Mouse (Mus musculus): ENCODE data around the gene Creg1. TPM values are rescaled to one million over a fixed set of nuclear protein-coding genes. Genes with fewer than 3 reads are reported as not detected.

Creg1 gene
- polyA plus RNA-seq, 1 experiment from 2014 or later: 16.6 TPM

DNA sequence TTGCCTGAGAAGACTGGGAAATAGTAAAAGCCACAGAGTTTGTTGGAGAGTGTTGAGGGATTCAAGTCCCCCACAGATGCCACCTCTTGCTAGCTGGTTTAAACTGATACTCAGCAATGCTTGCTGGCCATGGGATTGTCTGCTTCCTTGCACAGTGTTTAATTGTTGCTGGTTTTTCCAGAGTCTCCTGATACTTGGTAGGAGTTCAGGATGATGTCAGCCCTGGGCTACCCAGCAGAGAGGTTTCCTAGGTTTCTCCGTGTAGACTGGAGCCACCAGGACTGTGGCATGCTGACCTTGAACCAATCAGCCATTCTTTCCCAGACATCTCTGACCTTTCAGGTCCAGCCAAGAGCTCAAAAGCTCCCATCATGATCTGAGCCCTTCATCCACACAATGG lies 36.6 kb upstream of the Creg1 start:
- no peaks in the 10 kb centered on the region for H3K27me3 ChIP-seq (replicated peaks; ENCODE audit: control insufficient read depth, insufficient read depth, low read length)
- no peak overlapping the region for H3K9ac ChIP-seq (replicated peaks; ENCODE audit: low read depth, low read length)
- no peak overlapping the region for H3K27ac ChIP-seq (ENCODE audit: low read length)
- H3K4me3 ChIP-seq (replicated peaks; ENCODE audit: low read length): no peak overlapping the region
- 68% methylated on average over 1 of the region's 1 CpGs for WGBS
- ATAC-seq: no peak
- H3K36me3 ChIP-seq (ENCODE audit: control insufficient read depth, insufficient read depth): no peaks in the 10 kb centered on the region
- no peaks in the 10 kb centered on the region for H3K4me1 ChIP-seq (replicated peaks; ENCODE audit: control insufficient read depth, insufficient read depth, low read length)
- no peaks in the 10 kb centered on the region for H3K9me3 ChIP-seq (ENCODE audit: control insufficient read depth, low read length)
- no peak overlapping the region for H3K4me2 ChIP-seq (ENCODE audit: low read length)

GRCm38 (mm10) chr1:165728057-165728639 lies 35.4 kb upstream of the Creg1 start:
- no peak overlapping the region for H3K27ac ChIP-seq (ENCODE audit: low read length)
- no peaks in the 10 kb centered on the region for H3K4me1 ChIP-seq (replicated peaks; ENCODE audit: control insufficient read depth, insufficient read depth, low read length)
- no peak overlapping the region for H3K4me2 ChIP-seq (ENCODE audit: low read length)
- H3K36me3 ChIP-seq (ENCODE audit: control insufficient read depth, insufficient read depth): no peaks in the 10 kb centered on the region
- 91% methylated on average over 3 of the region's 3 CpGs for WGBS
- no peak overlapping the region for H3K9ac ChIP-seq (replicated peaks; ENCODE audit: low read depth, low read length)
- H3K4me3 ChIP-seq (replicated peaks; ENCODE audit: low read length): no peak overlapping the region
- H3K9me3 ChIP-seq (ENCODE audit: control insufficient read depth, low read length): no peaks in the 10 kb centered on the region
- ATAC-seq: no peak
- no peaks in the 10 kb centered on the region for H3K27me3 ChIP-seq (replicated peaks; ENCODE audit: control insufficient read depth, insufficient read depth, low read length)

DNA sequence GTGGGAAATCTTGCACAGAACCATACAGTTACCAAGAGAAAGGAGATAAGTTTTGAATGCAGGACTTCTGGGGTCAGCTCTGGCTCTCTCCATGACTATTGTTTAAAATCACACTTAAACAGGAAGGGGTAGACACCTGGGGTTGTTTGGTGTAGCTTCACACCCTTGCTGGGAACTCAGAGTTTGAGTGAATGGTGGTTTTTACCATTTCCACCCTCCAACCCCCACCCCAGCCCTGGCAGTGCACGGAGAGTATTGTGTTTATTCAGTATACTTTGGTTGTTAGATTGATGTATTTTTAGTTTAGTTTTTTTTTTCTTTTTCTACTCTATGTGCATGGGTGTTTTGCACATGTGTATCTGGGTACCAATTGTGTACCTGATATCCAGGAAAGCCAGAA lies 33.4 kb upstream of the Creg1 start:
- Histone ChIP-seq H3K4me3 (replicated peaks; ENCODE audit: low read length) (no peak overlapping the region), H3K27me3 (replicated peaks; ENCODE audit: control insufficient read depth, insufficient read depth, low read length) (no peaks in the 10 kb centered on the region), H3K4me2 (ENCODE audit: low read length) (no peak overlapping the region), H3K9me3 (ENCODE audit: control insufficient read depth, low read length) (no peaks in the 10 kb centered on the region), H3K36me3 (ENCODE audit: control insufficient read depth, insufficient read depth) (no peaks in the 10 kb centered on the region), H3K4me1 (replicated peaks; ENCODE audit: control insufficient read depth, insufficient read depth, low read length) (no peaks in the 10 kb centered on the region), H3K9ac (replicated peaks; ENCODE audit: low read depth, low read length) (no peak overlapping the region), H3K27ac (ENCODE audit: low read length) (no peak overlapping the region)
- no peak for ATAC-seq
- 44% methylated on average over 1 of the region's 1 CpGs for WGBS

- H3K4me1 ChIP-seq (replicated peaks; ENCODE audit: control insufficient read depth, insufficient read depth, low read length): no peaks in the 10 kb centered on the region
- 84% methylated on average over 6 of the region's 6 CpGs for WGBS
- no peak overlapping the region for H3K4me3 ChIP-seq (replicated peaks; ENCODE audit: low read length)
- no peaks in the 10 kb centered on the region for H3K9me3 ChIP-seq (ENCODE audit: control insufficient read depth, low read length)
- no peaks in the 10 kb centered on the region for H3K36me3 ChIP-seq (ENCODE audit: control insufficient read depth, insufficient read depth)
- no peak overlapping the region for H3K9ac ChIP-seq (replicated peaks; ENCODE audit: low read depth, low read length)
- no peak for ATAC-seq
- no peak overlapping the region for H3K4me2 ChIP-seq (ENCODE audit: low read length)
- no peak overlapping the region for H3K27ac ChIP-seq (ENCODE audit: low read length)
- no peaks in the 10 kb centered on the region for H3K27me3 ChIP-seq (replicated peaks; ENCODE audit: control insufficient read depth, insufficient read depth, low read length)
Observed at GRCm38 (mm10) chr1:165731553-165731952, 32.0 kb upstream of the Creg1 start.

DNA sequence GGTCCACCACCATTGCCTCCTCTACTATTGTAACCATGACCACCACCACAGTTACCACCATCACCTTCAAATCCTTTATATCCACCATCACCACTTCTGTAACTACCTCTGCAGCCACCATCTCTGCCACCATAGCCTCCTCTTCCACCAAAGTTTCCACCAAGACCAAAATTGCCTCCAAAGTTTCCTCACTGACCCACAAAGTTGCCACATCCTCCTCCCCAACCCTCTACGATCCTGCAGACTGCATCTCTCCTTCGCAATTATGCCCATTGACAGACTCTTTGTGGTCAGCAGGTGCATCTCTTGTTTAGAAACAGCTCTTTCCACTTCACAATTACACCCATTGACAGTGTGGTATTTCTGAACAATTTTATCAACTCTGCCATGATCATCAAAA lies 28.7 kb upstream of the Creg1 start:
- 88% methylated on average over 2 of the region's 2 CpGs for WGBS
- Histone ChIP-seq H3K36me3 (ENCODE audit: control insufficient read depth, insufficient read depth) (no peaks in the 10 kb centered on the region), H3K9ac (replicated peaks; ENCODE audit: low read depth, low read length) (no peak overlapping the region), H3K27me3 (replicated peaks; ENCODE audit: control insufficient read depth, insufficient read depth, low read length) (no peaks in the 10 kb centered on the region), H3K27ac (ENCODE audit: low read length) (no peak overlapping the region), H3K9me3 (ENCODE audit: control insufficient read depth, low read length) (no peaks in the 10 kb centered on the region), H3K4me1 (replicated peaks; ENCODE audit: control insufficient read depth, insufficient read depth, low read length) (no peaks in the 10 kb centered on the region), H3K4me2 (ENCODE audit: low read length) (no peak overlapping the region), H3K4me3 (replicated peaks; ENCODE audit: low read length) (no peak overlapping the region)
- ATAC-seq: no peak

DNA sequence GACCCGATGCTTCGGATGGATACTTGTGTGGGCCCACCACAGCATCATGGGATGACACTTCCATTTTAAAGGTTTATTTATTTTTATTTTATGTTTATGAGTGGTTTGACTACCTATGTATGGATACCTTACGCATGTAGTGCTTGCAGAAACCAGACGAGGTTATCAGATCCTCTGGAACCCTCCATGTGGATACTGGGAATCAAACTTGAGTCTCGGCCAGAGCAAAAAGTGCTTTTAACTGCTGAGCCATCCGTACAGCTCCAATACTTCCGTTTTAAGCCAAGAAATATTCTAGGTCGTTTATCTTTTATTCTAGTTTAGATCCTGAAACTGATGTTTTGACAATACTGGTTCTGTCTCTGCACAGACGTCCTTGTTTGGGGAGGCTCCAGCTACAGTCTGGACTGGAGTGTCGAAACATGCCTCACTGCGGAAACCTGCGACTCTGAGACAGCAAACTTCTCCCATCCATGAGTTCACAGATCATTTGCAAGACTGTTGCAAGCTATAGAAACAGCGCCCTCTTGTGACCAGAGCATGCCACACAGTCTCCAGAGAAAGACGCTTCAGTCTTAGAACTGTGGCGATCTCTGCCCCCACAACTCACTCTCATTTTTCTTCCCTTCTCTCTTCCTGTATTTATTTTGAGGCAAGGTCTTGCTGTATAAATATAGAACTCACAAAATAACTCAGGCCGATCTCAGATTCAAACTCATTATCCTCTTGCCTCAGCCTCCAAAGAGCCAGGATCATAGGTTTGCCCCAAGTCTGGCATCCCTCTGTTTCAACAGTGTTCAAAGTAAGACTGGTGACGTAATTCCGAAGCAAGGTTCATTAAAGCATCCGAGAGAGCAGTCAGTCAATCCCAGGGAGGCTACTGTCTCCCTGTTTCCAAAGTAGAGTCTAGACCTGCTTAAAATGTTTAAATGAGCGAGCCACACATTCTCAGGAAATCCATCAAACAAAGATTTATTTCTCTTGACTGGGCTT lies 27.4 kb upstream of the Creg1 start:
- 0 out of 2 replicates have a peak overlapping the region, but pooled peaks have one; percentile 3 for H3K4me2 ChIP-seq (ENCODE audit: low read length)
- H3K9me3 ChIP-seq (ENCODE audit: control insufficient read depth, low read length): no peaks in the 10 kb centered on the region
- no peak overlapping the region for H3K27ac ChIP-seq (ENCODE audit: low read length)
- ATAC-seq: peak; percentile 87
- H3K4me1 ChIP-seq (replicated peaks; ENCODE audit: control insufficient read depth, insufficient read depth, low read length): no peaks in the 10 kb centered on the region
- no peak overlapping the region for H3K9ac ChIP-seq (replicated peaks; ENCODE audit: low read depth, low read length)
- 32% methylated on average over 20 of the region's 20 CpGs for WGBS
- H3K27me3 ChIP-seq (replicated peaks; ENCODE audit: control insufficient read depth, insufficient read depth, low read length): no peaks in the 10 kb centered on the region
- no peaks in the 10 kb centered on the region for H3K36me3 ChIP-seq (ENCODE audit: control insufficient read depth, insufficient read depth)
- no peak overlapping the region for H3K4me3 ChIP-seq (replicated peaks; ENCODE audit: low read length)

DNA sequence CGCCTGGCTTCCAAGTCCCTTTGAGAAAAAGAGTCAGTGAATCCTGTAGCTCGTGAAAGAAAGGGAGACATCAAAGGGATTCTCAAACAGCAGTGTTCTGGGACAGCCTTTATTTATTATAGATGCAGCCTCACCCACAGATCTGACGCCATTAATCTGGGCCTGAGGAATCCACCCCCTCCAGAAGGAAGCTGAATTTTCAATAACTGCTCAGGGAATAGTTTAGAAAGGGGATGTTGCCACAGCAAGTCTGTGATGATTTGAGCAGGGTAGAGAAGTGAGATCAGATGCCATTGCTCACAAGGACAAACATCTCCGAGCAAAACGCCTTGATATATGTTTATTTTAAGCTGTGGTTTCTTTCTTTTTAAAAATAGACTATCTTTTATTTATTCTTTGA lies 26.1 kb upstream of the Creg1 start:
- H3K4me3 ChIP-seq (replicated peaks; ENCODE audit: low read length): no peak overlapping the region
- no peaks in the 10 kb centered on the region for H3K27me3 ChIP-seq (replicated peaks; ENCODE audit: control insufficient read depth, insufficient read depth, low read length)
- no peaks in the 10 kb centered on the region for H3K4me1 ChIP-seq (replicated peaks; ENCODE audit: control insufficient read depth, insufficient read depth, low read length)
- no peak overlapping the region for H3K27ac ChIP-seq (ENCODE audit: low read length)
- no peaks in the 10 kb centered on the region for H3K36me3 ChIP-seq (ENCODE audit: control insufficient read depth, insufficient read depth)
- no peaks in the 10 kb centered on the region for H3K9me3 ChIP-seq (ENCODE audit: control insufficient read depth, low read length)
- ATAC-seq: no peak
- WGBS: 44% methylated on average over 5 of the region's 5 CpGs
- H3K4me2 ChIP-seq (ENCODE audit: low read length): no peak overlapping the region
- no peak overlapping the region for H3K9ac ChIP-seq (replicated peaks; ENCODE audit: low read depth, low read length)

DNA sequence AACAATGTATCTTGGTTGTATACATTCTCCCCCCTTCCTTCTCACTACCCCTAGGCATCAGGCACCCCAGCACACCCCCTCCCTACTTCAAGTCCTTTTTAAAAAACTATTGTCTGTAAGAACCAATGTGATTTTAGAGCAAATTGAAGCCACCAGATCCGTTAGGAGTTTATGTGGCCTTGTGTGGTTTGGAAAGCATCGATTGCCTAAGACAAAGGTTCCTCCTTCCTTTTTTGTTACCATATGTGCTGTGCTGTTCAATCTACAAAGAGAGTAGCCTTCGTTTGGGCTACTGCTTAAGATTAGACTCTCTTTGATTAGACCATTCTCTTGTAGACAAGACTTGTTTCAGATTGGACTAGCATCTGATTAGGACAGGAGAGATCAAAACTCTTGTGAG lies 25.7 kb upstream of the Creg1 start:
- H3K27me3 ChIP-seq (replicated peaks; ENCODE audit: control insufficient read depth, insufficient read depth, low read length): no peaks in the 10 kb centered on the region
- WGBS: 27% methylated on average over 3 of the region's 3 CpGs

DNA sequence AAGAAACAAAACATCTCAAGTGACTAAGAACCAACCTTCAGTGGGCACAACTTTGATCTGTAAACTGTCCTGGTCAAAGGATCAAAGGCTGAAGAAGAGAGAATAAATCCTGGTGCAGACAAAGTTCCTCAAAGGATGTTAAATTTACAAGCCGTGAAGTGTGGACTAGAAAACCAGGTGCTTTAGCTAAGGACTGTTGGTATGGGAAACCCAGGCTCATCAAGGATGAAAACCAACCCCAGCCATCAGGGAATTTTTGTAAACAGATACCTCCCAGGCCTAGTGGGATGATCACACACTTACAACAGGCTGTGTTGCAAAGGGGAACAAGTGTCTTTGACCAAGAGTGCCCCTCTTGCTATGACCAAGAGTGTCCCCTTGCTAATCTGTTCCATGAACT lies 24.6 kb upstream of the Creg1 start:
- H3K4me3 ChIP-seq (replicated peaks; ENCODE audit: low read length): no peak overlapping the region
- no peak overlapping the region for H3K4me2 ChIP-seq (ENCODE audit: low read length)
- WGBS: 89% methylated on average over 1 of the region's 1 CpGs
- no peaks in the 10 kb centered on the region for H3K36me3 ChIP-seq (ENCODE audit: control insufficient read depth, insufficient read depth)
- H3K27me3 ChIP-seq (replicated peaks; ENCODE audit: control insufficient read depth, insufficient read depth, low read length): no peaks in the 10 kb centered on the region
- H3K9ac ChIP-seq (replicated peaks; ENCODE audit: low read depth, low read length): no peak overlapping the region
- H3K27ac ChIP-seq (ENCODE audit: low read length): no peak overlapping the region
- no peak for ATAC-seq
- no peaks in the 10 kb centered on the region for H3K4me1 ChIP-seq (replicated peaks; ENCODE audit: control insufficient read depth, insufficient read depth, low read length)
- H3K9me3 ChIP-seq (ENCODE audit: control insufficient read depth, low read length): no peaks in the 10 kb centered on the region

More for the DNA sequence above, 25.7 kb upstream of the Creg1 start:
- no peaks in the 10 kb centered on the region for H3K36me3 ChIP-seq (ENCODE audit: control insufficient read depth, insufficient read depth)
- H3K9ac ChIP-seq (replicated peaks; ENCODE audit: low read depth, low read length): no peak overlapping the region
- no peak overlapping the region for H3K4me3 ChIP-seq (replicated peaks; ENCODE audit: low read length)
- H3K4me1 ChIP-seq (replicated peaks; ENCODE audit: control insufficient read depth, insufficient read depth, low read length): no peaks in the 10 kb centered on the region
- no peak for ATAC-seq
- no peak overlapping the region for H3K4me2 ChIP-seq (ENCODE audit: low read length)
- H3K27ac ChIP-seq (ENCODE audit: low read length): no peak overlapping the region
- H3K9me3 ChIP-seq (ENCODE audit: control insufficient read depth, low read length): no peaks in the 10 kb centered on the region
